Mouse (Mus musculus) C2C12 (cell line): ENCODE data around the gene Pde6d.

ENCODE experiments used
- CTCF ChIP-seq: IDR thresholded peaks from one replicate; pipeline ENCODE4 v1.5.1; 2011; ENCODE audit not compliant: control insufficient read depth, insufficient read depth, insufficient read length
- MAX ChIP-seq: IDR thresholded peaks from one replicate; pipeline ENCODE4 v1.6.1; 2011; ENCODE audit warnings: mild to moderate bottlenecking, control low read depth
- MYOD1 ChIP-seq: IDR thresholded peaks from one replicate; pipeline ENCODE4 v1.6.1; 2011; ENCODE audit warnings: low read depth; ENCODE audit not compliant: control insufficient read depth, insufficient read length
- USF1 ChIP-seq: IDR thresholded peaks from one replicate; pipeline ENCODE4 v1.6.1; 2011; ENCODE audit warnings: low read depth, mild to moderate bottlenecking, control low read depth, moderate library complexity

DNA sequence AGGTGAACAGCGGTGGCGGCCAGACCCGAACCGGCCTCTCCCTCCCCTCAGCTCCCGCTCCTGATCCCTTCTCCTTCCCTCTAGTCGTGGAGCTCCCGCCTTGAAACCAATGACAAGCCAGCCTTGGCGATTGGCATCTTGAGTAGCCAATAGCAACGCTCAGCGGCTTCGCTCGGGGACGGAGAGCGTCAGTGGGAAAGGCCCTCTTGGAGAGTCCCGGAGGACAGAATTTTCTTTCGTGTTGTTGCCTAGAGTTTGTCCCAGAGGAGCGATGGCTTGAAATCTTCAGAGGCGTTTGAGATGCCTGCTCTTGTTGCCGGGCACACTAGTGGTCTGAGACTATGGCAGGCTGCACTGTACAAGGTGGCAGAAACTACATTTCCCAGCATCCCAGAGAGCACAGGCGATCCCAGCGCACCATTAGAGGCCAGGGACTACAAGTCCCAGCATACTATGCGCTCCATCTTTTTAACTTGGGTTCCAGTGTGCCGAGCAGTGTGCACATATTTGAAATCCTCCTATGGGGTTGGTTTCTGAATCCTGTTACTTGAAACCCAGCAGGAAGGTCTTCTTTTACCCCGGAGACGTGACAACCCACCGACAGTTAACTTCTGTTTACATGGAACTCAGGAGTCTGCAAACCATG is at the start of gene Pde6d, which contains the start of gene Cops7b:
- TF ChIP-seq CTCF (no peak), MAX (no peak), USF1 (no peak), MYOD1 (no peak)
